In genomic region chr11:53691979-53692378, GRCm38 (mm10) we compare ENCODE assay signal across 15 mouse cellular contexts. TPM values are rescaled to one million over a fixed set of nuclear protein-coding genes. Genes with fewer than 3 reads are reported as not detected.
A peak's percentile ranks its signal among the peaks of the same experiment; 100 is the strongest.
DNase-seq lines count a peak whose midpoint lies in the region; ATAC-seq and TF ChIP-seq lines count a peak whose summit lies in the region.
"Had no signal": no experiment of that assay in that cellular context is flagged by ENCODE, and none has a peak within 500 bp of the region (broad histone marks: within the 10 kb centered on the region; RNA-seq: fewer than 3 reads in every experiment).

No protein-coding gene starts in this region.

- H3K4me2 ChIP-seq in lung, postnatal 0 days (replicated peaks; ENCODE audit: low read depth, low read length) = no peak overlapping the region

- WGBS in heart, embryonic 10.5 days = 75% methylated on average over 10 of the region's 10 CpGs
- WGBS in lung, postnatal 0 days = 68% methylated on average over 10 of the region's 10 CpGs

- H3K36me3 ChIP-seq in heart, embryonic 10.5 days = peaks cover 42% of the 10 kb centered on the region
- H3K36me3 ChIP-seq in lung, postnatal 0 days (ENCODE audit: insufficient read depth, low read length) = 0 out of 2 replicates have a peak, but pooled peaks cover 5% of the 10 kb centered on the region

- ATAC-seq in lung, postnatal 0 days = peak; percentile 86
- no peak for ATAC-seq in erythroblast, adult 5-6 weeks (replicated peaks; ENCODE audit: low FRiP score, poor library complexity, severe bottlenecking)
- ATAC-seq: forebrain, embryonic 16.5 days had no signal

- H3K27me3 ChIP-seq in heart, embryonic 10.5 days (ENCODE audit: insufficient read depth, poor library complexity, severe bottlenecking) = no peaks in the 10 kb centered on the region
- no peaks in the 10 kb centered on the region for H3K27me3 ChIP-seq in lung, postnatal 0 days (replicated peaks; ENCODE audit: insufficient read depth, low read length)

- DNase-seq in heart, postnatal 4 days = peak; percentile 37
- DNase-seq in heart, embryonic 10.5 days (ENCODE audit: low spot score) = no peak
- peak; percentile 28 to 40 for DNase-seq in right cerebral cortex, postnatal 10 days (ENCODE audit: low spot score in 2 of 2)
- no peak for DNase-seq in right cerebral cortex, postnatal 4 days
- peak; percentile 89 for DNase-seq in lung, postnatal 0 days (ENCODE audit: low spot score)
- DNase-seq in gastrocnemius, adult 18-20 months (ENCODE audit: low spot score) = no peak
- no peak for DNase-seq in urinary bladder, postnatal 4 days (ENCODE audit: low spot score in 2 of 2)
- DNase-seq: right cerebral cortex, postnatal 25 days had no signal

- H3K4me3 ChIP-seq in heart, embryonic 10.5 days = no peak overlapping the region
- no peak overlapping the region for H3K4me3 ChIP-seq in lung, postnatal 0 days (ENCODE audit: low read depth, low read length)

- TF ChIP-seq EP300 in lung, postnatal 0 days (IDR thresholded peaks at IDR 0.05) = peak; percentile 32; the same call in 1 of the 2 replicates

- H3K27ac ChIP-seq in heart, embryonic 10.5 days = no peak overlapping the region
- no peak overlapping the region for H3K27ac ChIP-seq in lung, postnatal 0 days (ENCODE audit: low read length)
- H3K27ac ChIP-seq: liver, embryonic 14.5 days; stomach, postnatal 0 days had no signal

- no peak overlapping the region for H3K9ac ChIP-seq in lung, postnatal 0 days (replicated peaks; ENCODE audit: low read depth)
- H3K9ac ChIP-seq: liver, embryonic 14.5 days had no signal

- H3K4me1 ChIP-seq in heart, embryonic 10.5 days = no peaks in the 10 kb centered on the region
- H3K4me1 ChIP-seq in lung, postnatal 0 days (ENCODE audit: insufficient read depth, low read depth, low read length) = no peaks in the 10 kb centered on the region

- H3K9me3 ChIP-seq in heart, embryonic 10.5 days = no peaks in the 10 kb centered on the region
- no peaks in the 10 kb centered on the region for H3K9me3 ChIP-seq in lung, postnatal 0 days (ENCODE audit: low read length)

- no peak for TF ChIP-seq CTCF in lung, postnatal 0 days (IDR thresholded peaks at IDR 0.05)

RNA-seq across cellular contexts. Expression of gene Rad50, which starts 15.1 kb away (rescaled TPM):
- 10 to 100 TPM; 13.0 to 13.5 TPM for total RNA-seq in heart, postnatal 4 days (2021)
- polyA plus RNA-seq in heart, embryonic 10.5 days (2016; fragmentation: Nextera tagmentation; extraction: Ambion mirVana) = 22.0 and 26.5 TPM in 2 replicates
- 18.1 and 19.4 TPM in 2 replicates for polyA plus RNA-seq in lung, postnatal 0 days (2015; fragmentation: Nextera tagmentation; extraction: Ambion mirVana)
- total RNA-seq in gastrocnemius, adult 18-20 months (2021) = 1 to 10 TPM; 4.3 to 5.4 TPM
- 12.5 and 14.2 TPM in 2 replicates for total RNA-seq in erythroblast, adult 5-6 weeks (2015; ENCODE audit: low replicate concordance)
- total RNA-seq in erythroblast, adult 5-6 weeks (2017; ENCODE audit: low replicate concordance) = 12.3 and 22.3 TPM in 2 replicates

RNA-seq across cellular contexts. Expression of gene Il5, which starts 28.6 kb away (rescaled TPM):
- total RNA-seq in heart, postnatal 4 days (2021) = not detected
- not detected in 2 replicates for polyA plus RNA-seq in heart, embryonic 10.5 days (2016; fragmentation: Nextera tagmentation; extraction: Ambion mirVana)
- not detected in 2 replicates for polyA plus RNA-seq in lung, postnatal 0 days (2015; fragmentation: Nextera tagmentation; extraction: Ambion mirVana)
- not detected for total RNA-seq in gastrocnemius, adult 18-20 months (2021)
- total RNA-seq in erythroblast, adult 5-6 weeks (2015; ENCODE audit: low replicate concordance) = not detected in 2 replicates
- total RNA-seq in erythroblast, adult 5-6 weeks (2017; ENCODE audit: low replicate concordance) = not detected in 2 replicates
- total RNA-seq: common myeloid progenitor, adult 5-6 weeks; left cerebral cortex, adult 8-10 months had no signal
- polyA plus RNA-seq: forebrain, embryonic 16.5 days; gonadal fat pad, adult 2 months; liver, embryonic 14.5 days; stomach, postnatal 0 days had no signal

RNA-seq across cellular contexts. Expression of gene Il13, which starts 57.5 kb away (rescaled TPM):
- total RNA-seq in heart, postnatal 4 days (2021) = not detected
- polyA plus RNA-seq in heart, embryonic 10.5 days (2016; fragmentation: Nextera tagmentation; extraction: Ambion mirVana) = not detected in 2 replicates
- polyA plus RNA-seq in lung, postnatal 0 days (2015; fragmentation: Nextera tagmentation; extraction: Ambion mirVana) = not detected in 2 replicates
- total RNA-seq in gastrocnemius, adult 18-20 months (2021) = not detected
- total RNA-seq in erythroblast, adult 5-6 weeks (2015; ENCODE audit: low replicate concordance) = not detected in 2 replicates
- total RNA-seq in erythroblast, adult 5-6 weeks (2017; ENCODE audit: low replicate concordance) = not detected in 2 replicates
- total RNA-seq: common myeloid progenitor, adult 5-6 weeks; left cerebral cortex, adult 8-10 months had no signal
- polyA plus RNA-seq: forebrain, embryonic 16.5 days; stomach, postnatal 0 days had no signal

Comparison
In these comparisons a context has a peak if more than half of its experiments do, and no peak if none do; other contexts are left out.
1. DNase-seq: peak in heart, postnatal 4 days (single experiment), right cerebral cortex, postnatal 10 days (2 of 2) and lung, postnatal 0 days (single experiment); none in heart, embryonic 10.5 days (single experiment), right cerebral cortex, postnatal 4 days (single experiment), gastrocnemius, adult 18-20 months (single experiment) and urinary bladder, postnatal 4 days (0 of 2).